Mouse (Mus musculus) C2C12 (cell line): ENCODE data around the gene Tdrd5. TPM values are rescaled to one million over a fixed set of nuclear protein-coding genes. Genes with fewer than 3 reads are reported as not detected.
A peak's percentile ranks its signal among the peaks of the same experiment; 100 is the strongest.

Experiments used
- H3K27me3 ChIP-seq: one replicate; pipeline ENCODE4 v1.6.1; 2011; ENCODE audit not compliant: control insufficient read depth, insufficient read depth, insufficient read length
- H3K36me3 ChIP-seq: one replicate; pipeline ENCODE4 v1.6.1; 2011; ENCODE audit not compliant: control insufficient read depth, insufficient read depth
- H3K4me3 ChIP-seq: one replicate; pipeline ENCODE4 v1.5.1; 2011; ENCODE audit warnings: mild to moderate bottlenecking, control low read depth; ENCODE audit not compliant: poor library complexity, insufficient read depth, severe bottlenecking
- H3K79me2 ChIP-seq: one replicate; pipeline ENCODE4 v1.6.1; 2011; ENCODE audit not compliant: control insufficient read depth, insufficient read depth
- H3K79me3 ChIP-seq: one replicate; pipeline ENCODE4 v1.6.1; 2011; ENCODE audit warnings: low read depth, control low read depth
- H3ac ChIP-seq: one replicate; pipeline ENCODE3; 2011; ENCODE audit warnings: low read depth; ENCODE audit not compliant: control insufficient read depth, insufficient read length
- CEBPB ChIP-seq: IDR thresholded peaks from one replicate; pipeline ENCODE4 v1.6.1; 2011; ENCODE audit warnings: low read depth, mild to moderate bottlenecking, control low read depth, moderate library complexity
- CTCF ChIP-seq: IDR thresholded peaks from one replicate; pipeline ENCODE4 v1.5.1; 2011; ENCODE audit not compliant: control insufficient read depth, insufficient read depth, insufficient read length
- FOSL1 ChIP-seq: IDR thresholded peaks from one replicate; pipeline ENCODE4 v1.8.0; 2011; ENCODE audit warnings: mild to moderate bottlenecking, low read length; ENCODE audit not compliant: poor library complexity, insufficient read depth, severe bottlenecking
- MAX ChIP-seq: IDR thresholded peaks from one replicate; pipeline ENCODE4 v1.6.1; 2011; ENCODE audit warnings: mild to moderate bottlenecking, control low read depth
- MYOD1 ChIP-seq: IDR thresholded peaks from one replicate; pipeline ENCODE4 v1.6.1; 2011; ENCODE audit warnings: low read depth; ENCODE audit not compliant: control insufficient read depth, insufficient read length
- MYOG ChIP-seq: IDR thresholded peaks from one replicate; pipeline ENCODE4 v1.6.1; 2011; ENCODE audit not compliant: control insufficient read depth, insufficient read length; ENCODE audit errors: extremely low read depth
- USF1 ChIP-seq: IDR thresholded peaks from one replicate; pipeline ENCODE4 v1.6.1; 2011; ENCODE audit warnings: low read depth, mild to moderate bottlenecking, control low read depth, moderate library complexity
- polyA plus RNA-seq: library from polyadenylated mRNA; unstranded; fragments of >200 nt; fragmentation: generic; extraction: Trizol; gene quantifications from one replicate; pipeline ENCODE4 v1.2.1, GENCODE M21; 2012; ENCODE audit warnings: missing spikeins

The Tdrd5 gene
- polyA plus RNA-seq, 1 experiment: 0.01 TPM

DNA sequence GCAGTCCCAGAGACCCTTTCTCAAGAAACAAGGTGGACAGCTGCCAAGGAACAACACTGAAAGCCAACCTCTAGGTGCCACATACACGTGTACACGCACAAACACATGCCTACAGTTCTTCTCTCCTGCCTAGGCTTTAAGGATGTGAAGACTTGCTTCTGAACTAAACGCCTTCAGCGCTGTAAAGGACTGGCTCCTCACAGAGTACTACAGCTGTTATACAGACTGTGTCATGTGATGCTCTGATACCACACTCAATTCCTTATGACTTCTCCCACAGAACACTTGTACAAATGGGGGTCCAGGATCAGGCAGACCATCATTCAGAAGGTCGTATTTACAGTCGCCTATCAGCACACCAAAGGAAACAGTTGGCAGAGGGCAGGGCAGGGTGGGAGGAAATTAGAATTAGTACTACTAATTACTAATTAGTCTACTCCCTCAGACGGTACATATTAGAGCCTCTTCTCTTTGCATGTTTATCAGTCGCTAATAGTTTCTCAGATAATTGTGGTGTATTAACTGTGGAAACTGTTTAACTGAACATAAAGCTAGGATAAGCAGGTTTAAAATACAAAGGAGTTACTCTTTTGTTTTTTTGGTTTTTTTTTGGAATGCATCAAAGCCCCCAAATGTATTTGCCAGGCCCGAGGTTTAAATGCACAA lies 14.8 kb downstream of the Tdrd5 start:
- Histone ChIP-seq H3K27me3 (no peaks in the 10 kb centered on the region), H3K79me3 (no peaks in the 10 kb centered on the region), H3ac (no peak overlapping the region), H3K36me3 (no peaks in the 10 kb centered on the region), H3K79me2 (no peaks in the 10 kb centered on the region), H3K4me3 (no peak overlapping the region)
- TF ChIP-seq USF1 (peak; percentile 24), MYOD1 (no peak), CTCF (no peak), FOSL1 (no peak)

DNA sequence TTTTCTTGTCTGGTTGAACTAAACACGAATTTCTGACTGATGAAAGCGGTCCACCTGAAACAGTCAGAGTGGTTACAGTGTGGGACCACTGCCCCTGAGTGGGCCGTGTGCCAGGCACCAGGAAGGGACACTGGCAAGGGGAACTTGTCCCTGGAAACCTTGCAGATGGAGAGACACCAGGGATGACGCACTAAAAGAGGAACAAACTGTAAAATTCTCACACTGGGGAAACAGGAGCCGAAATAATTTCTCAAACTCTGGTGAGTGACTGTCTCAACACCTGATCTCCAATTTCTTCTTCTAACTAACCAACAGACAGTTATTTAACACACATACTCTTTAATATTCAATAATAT lies 17.9 kb downstream of the Tdrd5 start:
- Histone ChIP-seq H3K79me2 (no peaks in the 10 kb centered on the region), H3K27me3 (no peaks in the 10 kb centered on the region), H3K4me3 (no peak overlapping the region), H3ac (no peak overlapping the region), H3K36me3 (no peaks in the 10 kb centered on the region), H3K79me3 (no peaks in the 10 kb centered on the region)
- TF ChIP-seq MYOD1 (no peak), CTCF (no peak), USF1 (no peak), CEBPB (no peak), FOSL1 (no peak), MAX (no peak), MYOG (no peak)

DNA sequence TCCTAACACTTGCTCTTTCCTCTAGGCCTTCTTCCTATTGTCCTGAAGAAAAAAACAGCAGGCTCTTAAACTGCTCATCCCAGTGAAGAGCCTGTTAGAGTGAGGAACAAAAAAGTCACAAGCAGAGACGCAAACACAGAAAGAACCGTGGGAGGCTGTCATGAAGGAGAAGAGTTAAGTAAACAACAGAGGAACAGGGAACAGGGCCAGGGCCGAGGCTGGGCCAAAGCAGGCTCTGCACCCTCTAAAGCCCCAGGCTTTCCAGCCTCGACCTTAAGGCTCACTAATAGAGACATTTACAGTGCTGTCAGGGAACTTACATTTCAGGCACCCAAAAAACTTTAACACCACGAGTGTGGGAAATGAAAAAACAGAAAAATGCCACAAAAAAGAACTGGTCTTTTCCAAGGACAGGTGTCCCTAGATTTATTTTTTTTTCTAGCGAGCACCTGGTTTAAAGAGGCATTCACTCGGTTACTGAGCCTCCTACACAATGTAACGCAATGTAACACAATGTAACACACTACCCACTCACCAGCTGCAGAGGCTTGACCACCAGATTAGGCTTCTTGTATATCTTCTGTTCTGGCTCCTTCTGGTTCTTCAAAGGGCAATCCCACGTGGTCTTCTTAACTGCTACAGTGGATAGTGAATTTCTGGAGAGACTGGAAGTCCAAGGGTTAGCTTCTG lies 18.5 kb downstream of the Tdrd5 start:
- Histone ChIP-seq H3K79me2 (no peaks in the 10 kb centered on the region), H3K79me3 (no peaks in the 10 kb centered on the region), H3K27me3 (no peaks in the 10 kb centered on the region), H3ac (no peak overlapping the region), H3K36me3 (no peaks in the 10 kb centered on the region), H3K4me3 (no peak overlapping the region)
- TF ChIP-seq MYOG (no peak), USF1 (no peak), FOSL1 (no peak), CEBPB (no peak), MYOD1 (no peak)

DNA sequence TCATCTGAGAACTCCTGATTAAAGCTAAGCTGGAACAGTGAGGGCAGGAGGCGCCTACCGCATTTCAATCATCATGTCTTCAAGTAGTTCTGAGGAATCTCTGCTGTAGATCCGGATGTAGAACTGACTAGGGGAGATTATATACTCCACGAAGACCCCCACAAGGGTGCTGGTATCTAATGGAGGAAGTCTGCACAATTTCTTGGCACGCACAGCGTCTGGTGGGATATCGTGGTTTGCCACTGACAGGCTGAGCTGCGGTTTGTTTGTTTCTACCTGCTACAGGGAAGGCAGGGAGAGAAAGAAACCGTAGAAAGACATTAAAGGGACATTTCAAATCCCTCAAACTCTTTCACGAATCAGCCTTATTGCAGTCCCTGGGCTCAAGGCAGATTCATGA lies 19.3 kb downstream of the Tdrd5 start:
- Histone ChIP-seq H3K36me3 (no peaks in the 10 kb centered on the region), H3K4me3 (no peak overlapping the region), H3ac (no peak overlapping the region), H3K79me2 (no peaks in the 10 kb centered on the region), H3K27me3 (no peaks in the 10 kb centered on the region), H3K79me3 (no peaks in the 10 kb centered on the region)
- TF ChIP-seq FOSL1: no peak
- no peak for TF ChIP-seq MYOD1
- no peak for TF ChIP-seq MAX
- no peak for TF ChIP-seq USF1
- no peak for TF ChIP-seq MYOG
- TF ChIP-seq CTCF: no peak
- TF ChIP-seq CEBPB: no peak

DNA sequence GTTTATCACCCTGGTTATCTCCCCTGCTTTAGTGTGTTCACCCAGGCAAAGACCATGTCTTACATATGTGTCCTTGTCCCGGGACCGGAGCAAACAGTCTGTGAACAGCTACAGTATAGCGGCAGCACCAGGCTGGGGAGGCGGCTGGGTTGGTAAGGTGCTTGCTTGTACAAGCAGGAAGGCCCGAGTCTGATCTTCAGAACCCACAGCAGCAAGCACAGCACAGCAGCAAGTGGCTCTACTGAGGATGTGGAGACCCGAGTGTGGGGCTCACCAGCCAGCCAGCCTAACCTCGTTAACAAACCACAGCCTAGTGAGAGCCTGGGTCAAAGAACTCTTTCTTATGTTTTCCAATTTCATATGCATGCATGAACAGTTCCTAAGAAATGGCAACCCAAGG lies 23.3 kb downstream of the Tdrd5 start:
- H3K36me3 ChIP-seq: no peaks in the 10 kb centered on the region
- no peaks in the 10 kb centered on the region for H3K79me3 ChIP-seq
- no peak overlapping the region for H3ac ChIP-seq
- no peak overlapping the region for H3K4me3 ChIP-seq
- H3K79me2 ChIP-seq: no peaks in the 10 kb centered on the region
- no peaks in the 10 kb centered on the region for H3K27me3 ChIP-seq
- TF ChIP-seq MAX: no peak
- no peak for TF ChIP-seq MYOG
- TF ChIP-seq FOSL1: no peak

DNA sequence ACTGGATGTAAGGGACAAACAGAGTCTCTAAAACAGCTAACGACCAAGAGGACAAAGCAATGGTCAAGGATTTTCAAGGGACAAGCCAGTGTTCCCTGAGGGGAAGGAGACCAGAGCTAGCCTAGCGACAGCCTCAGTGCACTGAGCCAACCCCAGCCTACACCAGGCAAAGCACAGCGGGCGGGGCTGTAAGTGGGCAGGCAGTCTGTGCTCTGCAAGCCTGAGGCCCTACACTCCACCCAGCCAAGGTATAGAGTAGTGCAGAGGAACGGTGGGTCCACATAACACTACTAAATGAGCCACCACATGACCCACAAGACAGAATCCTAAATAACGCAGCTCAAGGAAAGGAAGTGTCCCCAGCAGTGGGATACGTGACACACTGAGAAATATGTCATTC lies 29.8 kb downstream of the Tdrd5 start:
- TF ChIP-seq CEBPB: no peak
- TF ChIP-seq CTCF: no peak
- no peak for TF ChIP-seq FOSL1
- no peak for TF ChIP-seq MYOG
- TF ChIP-seq USF1: no peak
- no peak for TF ChIP-seq MYOD1
- TF ChIP-seq MAX: no peak
- H3K27me3 ChIP-seq: no peaks in the 10 kb centered on the region
- no peaks in the 10 kb centered on the region for H3K79me3 ChIP-seq

More for the DNA sequence above, 29.8 kb downstream of the Tdrd5 start:
- H3K36me3 ChIP-seq: no peaks in the 10 kb centered on the region
- H3K4me3 ChIP-seq: no peak overlapping the region
- no peaks in the 10 kb centered on the region for H3K79me2 ChIP-seq
- H3ac ChIP-seq: no peak overlapping the region
